Mouse (Mus musculus) C2C12 (cell line): ENCODE measurements around the gene Lman2l.

ENCODE experiments used
- CEBPB ChIP-seq: IDR thresholded peaks from one replicate; pipeline ENCODE4 v1.6.1; 2011; ENCODE audit warnings: low read depth, mild to moderate bottlenecking, control low read depth, moderate library complexity
- CTCF ChIP-seq: IDR thresholded peaks from one replicate; pipeline ENCODE4 v1.5.1; 2011; ENCODE audit not compliant: control insufficient read depth, insufficient read depth, insufficient read length
- FOSL1 ChIP-seq: IDR thresholded peaks from one replicate; pipeline ENCODE4 v1.8.0; 2011; ENCODE audit warnings: mild to moderate bottlenecking, low read length; ENCODE audit not compliant: poor library complexity, insufficient read depth, severe bottlenecking
- MAX ChIP-seq: IDR thresholded peaks from one replicate; pipeline ENCODE4 v1.6.1; 2011; ENCODE audit warnings: mild to moderate bottlenecking, control low read depth
- MYOG ChIP-seq: IDR thresholded peaks from one replicate; pipeline ENCODE4 v1.6.1; 2011; ENCODE audit not compliant: control insufficient read depth, insufficient read length; ENCODE audit errors: extremely low read depth
- USF1 ChIP-seq: IDR thresholded peaks from one replicate; pipeline ENCODE4 v1.6.1; 2011; ENCODE audit warnings: low read depth, mild to moderate bottlenecking, control low read depth, moderate library complexity

DNA sequence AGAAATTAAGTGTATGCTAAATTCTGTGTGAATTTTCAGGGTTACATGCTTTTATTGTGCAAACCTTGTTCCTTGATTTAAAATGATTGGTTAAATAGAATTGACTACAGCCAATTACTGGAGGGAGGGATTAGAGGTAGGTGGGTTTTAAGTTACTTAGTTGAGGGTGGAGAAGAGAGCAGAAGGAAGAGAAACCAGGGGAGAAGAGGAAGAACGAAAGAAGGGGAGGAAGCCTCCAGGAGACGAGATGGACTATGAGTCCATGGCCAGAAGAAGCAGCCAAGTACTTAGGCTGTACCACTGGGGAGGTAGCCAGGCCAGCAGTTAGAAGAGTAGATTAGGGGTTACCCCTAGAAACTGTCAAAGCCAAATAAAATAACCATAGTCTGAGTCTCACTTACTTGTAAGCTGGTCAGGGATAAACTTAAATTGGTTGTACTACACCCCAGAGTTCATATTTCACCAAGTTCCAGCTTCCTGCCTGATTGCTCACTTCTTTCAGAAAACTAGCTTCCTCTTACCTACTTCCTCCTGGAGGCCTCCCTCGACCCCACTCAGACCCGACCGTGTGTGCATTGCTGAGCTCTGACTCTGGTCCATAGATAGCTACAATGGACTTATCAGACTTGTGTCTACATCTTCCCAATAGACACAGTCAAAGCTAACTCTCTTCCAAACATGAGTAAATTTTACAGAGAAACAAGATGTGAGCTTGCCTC is 1.2 kb upstream of the Lman2l start:
- TF ChIP-seq CTCF (no peak), CEBPB (no peak), MAX (no peak), USF1 (no peak), MYOG (no peak), FOSL1 (no peak)
